Mouse (Mus musculus): ENCODE measurements around the gene 4930404H24Rik.

4930404H24Rik gene

DNA sequence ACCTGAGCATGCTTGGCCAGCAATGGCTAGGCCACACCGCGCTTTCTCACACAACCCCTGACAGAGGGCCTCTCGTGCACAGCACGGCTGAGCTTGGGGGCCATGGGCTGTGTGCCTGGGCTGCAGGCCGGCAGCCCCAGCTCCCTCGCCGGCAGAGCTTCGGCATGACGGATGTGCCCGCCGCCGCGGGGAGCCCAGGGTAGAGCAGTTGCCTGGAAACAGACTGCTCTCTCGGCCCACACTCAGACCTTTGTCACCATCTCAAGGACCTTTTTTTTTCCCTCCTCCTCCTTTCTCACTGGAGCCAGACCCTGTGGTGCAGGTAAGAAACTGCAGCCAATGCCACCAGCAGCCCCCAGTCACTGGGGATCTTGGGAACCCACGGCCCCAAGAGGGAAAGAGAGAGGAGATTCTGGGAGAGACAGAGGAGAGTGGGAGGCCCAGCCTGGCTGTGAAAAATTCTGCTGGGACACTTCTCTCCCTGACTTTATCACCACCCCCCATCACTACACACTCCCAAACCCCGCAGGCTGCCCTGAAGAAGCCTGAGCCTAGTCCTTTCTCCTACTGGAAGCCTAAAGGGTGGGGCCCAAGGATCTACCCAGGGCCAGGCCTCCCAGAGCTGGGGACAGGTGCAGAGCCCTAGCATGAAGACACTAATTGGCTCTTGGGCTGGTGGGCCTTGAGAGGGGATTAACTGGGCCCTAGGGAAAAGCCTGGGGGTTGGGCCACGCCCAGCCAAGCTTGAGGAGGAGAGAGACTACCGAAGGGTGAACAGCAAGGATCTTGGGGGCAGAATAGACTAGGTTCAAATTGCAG lies 16.8 kb downstream of the 4930404H24Rik start:
- DNase-seq (ENCODE audit: low spot score) = no peak

DNA sequence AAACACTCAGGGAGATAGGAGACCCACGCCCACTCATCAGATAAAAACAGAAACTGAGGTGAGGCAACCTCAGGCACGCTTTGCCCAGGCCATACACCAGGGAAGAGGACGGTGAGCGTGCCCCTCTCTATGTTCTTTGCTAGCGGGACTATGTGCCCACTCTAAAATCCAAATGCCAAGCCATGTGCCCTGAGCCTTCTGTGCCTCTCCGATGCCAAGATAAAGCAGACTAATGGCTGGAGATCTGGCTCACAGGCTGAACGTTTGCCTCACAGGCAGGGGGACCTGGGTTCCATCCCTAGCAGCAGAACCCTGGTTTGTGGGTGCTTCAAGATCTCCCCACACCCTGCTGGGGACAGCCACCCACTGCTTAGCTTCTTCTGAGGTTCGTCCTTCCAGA lies 17.5 kb downstream of the 4930404H24Rik start:
- no peak for DNase-seq (ENCODE audit: low spot score)

DNA sequence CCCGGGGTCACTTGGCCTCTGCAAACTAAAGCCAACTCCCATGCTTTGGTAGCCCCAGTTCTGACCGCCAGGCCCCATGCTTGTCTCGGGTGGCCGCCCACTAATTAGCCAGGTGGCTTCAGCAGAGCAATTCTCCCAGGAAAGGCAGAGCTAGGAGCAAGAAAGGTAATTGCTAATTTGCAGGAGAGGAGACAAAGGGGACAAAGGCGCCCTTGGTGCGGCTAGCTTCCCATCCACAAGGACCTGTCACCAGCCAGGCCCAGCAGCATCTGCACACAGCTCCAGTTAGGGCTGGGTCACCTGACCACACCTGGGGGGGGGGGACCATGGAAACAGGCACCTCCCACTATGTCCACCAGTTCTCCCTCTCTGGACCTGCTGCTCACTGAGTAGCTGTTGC lies 19.0 kb downstream of the 4930404H24Rik start:
- no peak for DNase-seq (ENCODE audit: low spot score)

DNA sequence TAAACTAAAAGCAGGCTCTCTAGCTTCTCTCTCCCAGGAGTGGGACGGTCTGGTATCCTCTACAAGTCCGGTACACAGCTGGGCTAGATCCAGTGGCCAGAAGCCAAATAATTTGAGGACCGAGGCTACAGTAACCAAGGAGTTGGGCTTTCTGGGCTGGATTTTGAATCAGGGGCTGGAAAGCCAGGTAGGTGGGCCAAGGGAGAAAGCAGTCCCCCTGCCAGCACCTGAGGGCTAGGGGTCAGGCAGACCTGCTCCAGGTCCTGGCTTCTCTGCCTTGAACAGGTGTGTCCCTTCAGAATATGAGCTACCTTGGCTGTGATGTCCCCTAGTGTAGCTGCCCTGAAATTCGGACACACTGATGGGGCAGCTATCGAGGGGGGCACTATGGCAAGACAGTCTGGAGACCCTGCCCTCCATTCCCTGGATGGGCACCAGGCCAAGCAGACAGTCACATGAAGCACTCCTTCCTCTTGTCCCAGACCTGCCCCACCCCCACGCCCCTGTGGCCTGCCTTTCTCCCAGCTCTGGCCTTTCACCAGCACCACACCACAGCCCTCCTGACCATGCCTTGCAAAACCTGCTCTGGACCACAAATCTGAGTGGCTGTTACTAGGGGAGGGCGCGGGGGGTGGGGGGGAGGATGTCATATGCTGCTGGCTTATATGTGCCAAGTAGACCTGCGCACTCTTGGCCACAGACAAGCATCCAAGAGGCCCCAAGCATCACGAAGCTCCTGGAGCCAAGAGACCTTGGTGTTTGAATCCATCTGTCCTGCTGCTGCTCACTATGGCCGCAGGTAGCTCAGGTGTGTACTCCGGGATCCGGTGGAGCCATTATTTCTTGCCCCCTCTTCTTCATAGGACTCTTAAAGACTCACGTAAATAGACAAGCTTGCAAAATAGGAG lies 20.1 kb downstream of the 4930404H24Rik start:
- no peak for DNase-seq (ENCODE audit: low spot score)

DNA sequence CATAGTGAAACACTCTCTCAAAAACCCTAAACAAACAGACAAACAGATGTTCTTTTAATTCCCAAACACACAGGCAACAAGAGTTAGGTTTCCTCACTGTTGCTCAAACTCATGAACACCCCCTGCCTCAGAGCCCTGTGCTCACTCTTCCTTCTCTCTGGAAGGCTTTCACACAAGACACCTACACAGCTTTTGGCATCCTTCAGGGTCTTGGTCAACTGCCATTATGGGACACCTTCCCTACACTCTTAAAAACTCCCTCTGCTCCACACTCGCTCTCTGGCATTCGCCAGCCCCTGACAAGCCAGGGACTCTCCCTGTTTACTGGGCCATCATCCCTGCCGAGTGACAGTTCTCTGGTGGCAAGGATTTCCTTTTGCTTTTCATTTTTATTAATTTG lies 21.4 kb downstream of the 4930404H24Rik start:
- no peak for DNase-seq (ENCODE audit: low spot score)

DNA sequence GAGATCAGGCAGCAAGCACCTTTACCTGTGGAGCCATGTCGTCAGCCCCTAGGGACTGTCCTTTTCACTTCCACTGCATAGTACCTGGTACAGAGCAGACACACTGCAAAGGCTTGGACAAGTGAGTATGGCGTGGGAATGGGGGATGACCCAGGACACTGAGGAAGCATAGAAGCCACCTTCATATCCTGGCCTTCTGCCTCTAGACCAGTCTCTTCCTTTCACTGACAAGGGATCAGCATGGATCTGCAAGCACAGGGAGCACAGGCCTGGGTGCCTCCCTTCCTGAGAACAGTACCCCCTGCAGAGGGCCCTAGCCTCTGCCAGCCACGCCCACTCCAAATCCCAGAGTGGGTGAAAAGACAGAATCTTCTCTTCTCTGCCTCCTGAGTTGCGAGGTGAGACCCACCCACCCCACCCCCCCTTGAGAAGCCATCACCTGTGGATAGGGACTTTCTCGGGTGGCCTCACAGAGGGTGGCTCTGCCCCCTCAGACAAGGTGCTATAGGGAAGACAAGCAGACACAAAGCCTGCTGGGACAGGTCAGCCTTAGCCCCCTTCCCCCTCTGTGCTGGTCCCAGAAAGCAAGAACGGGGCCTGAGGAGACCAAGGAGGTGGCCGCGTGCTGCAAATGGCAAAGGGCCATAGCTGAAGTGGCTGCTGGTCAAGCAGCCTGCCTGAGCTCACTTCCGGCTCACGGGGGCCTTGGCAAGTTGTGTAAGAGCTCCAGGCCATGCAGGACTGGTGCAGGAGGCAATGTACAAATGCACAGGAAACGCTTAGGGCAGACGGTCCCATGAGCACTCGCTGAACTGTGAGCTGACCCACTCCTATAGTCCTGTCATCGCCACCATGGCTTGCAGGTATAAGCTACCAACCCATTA lies 22.1 kb downstream of the 4930404H24Rik start:
- no peak for DNase-seq (ENCODE audit: low spot score)

DNA sequence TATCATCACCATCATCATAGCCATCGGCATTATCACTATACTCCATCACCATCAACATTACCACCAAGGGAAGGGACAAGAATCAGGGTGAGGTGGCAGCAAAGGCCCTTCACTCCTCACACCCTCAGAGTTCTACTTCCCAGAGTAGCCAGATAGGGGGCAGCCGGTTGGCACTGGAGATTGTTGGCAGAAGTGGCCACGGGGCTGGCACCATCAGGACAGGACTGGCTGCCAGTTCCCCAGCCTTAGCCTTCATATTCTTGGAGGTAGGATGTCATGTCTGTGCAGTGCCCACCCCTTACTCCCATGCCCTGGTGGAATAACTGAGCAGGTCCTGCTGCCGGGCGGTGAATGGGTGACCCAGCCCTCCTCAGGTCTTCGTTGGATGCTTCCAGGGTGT lies 23.0 kb downstream of the 4930404H24Rik start:
- DNase-seq (ENCODE audit: low spot score) = no peak

DNA sequence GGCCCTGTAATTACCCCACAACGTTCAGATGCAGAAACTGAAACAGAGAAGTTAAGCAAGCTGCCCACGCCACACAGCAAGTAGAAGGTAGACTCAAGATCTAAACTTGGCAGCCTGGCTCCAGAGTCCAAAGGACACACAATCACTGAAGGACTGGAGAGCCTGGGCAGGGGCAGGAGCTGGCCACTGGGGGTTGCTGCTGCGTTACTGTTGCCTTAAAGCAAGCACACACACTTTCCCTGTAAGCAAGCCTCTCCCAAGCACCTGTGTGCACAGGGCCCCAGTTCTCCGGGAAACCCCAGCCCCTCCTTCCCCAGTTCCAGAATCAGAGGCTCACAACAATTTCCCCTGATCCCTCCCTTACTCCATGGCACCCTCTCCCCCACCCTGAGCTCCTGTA lies 24.4 kb downstream of the 4930404H24Rik start:
- DNase-seq (ENCODE audit: low spot score) = no peak

DNA sequence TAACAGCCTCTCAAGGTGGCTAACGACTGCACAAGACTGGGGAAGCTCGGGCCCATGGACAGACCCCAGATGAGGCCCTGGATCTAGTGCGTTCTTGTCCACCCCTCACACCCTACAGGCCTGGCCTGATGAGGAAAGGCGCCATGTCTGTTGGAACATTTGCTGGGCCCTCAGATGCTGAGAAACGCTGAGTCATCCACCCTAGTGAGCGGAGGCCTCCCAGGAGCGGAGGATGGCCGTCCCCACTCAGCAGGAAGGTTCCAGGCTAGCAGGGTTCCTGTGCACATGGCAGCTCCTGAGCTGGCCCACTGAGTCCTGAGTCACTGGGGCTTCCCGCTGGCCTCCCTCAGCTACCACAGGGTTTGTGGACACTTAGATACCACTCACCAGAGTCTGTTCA lies 27.5 kb downstream of the 4930404H24Rik start:
- DNase-seq (ENCODE audit: low spot score) = no peak

DNA sequence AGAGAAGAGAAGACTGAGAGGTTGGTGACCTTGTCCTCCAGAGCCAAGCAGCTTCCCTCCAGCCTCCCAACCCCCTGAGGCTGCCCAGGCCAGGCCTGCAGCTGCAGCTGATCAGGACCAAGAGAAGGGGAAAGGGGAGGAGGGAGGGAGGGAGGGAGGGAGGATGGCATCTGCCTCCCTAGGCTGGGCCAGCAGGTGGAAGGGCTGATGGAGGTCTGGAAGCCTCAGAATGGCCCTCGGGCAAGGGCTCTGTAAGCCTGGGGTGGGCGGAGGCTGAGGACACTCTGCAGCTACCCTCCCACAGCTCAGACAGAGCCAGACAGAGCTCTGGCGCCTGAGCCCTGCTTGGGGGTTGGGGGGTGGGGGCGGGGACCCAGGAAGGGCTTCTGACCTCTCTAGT lies 29.7 kb downstream of the 4930404H24Rik start:
- no peak for DNase-seq (ENCODE audit: low spot score)

DNA sequence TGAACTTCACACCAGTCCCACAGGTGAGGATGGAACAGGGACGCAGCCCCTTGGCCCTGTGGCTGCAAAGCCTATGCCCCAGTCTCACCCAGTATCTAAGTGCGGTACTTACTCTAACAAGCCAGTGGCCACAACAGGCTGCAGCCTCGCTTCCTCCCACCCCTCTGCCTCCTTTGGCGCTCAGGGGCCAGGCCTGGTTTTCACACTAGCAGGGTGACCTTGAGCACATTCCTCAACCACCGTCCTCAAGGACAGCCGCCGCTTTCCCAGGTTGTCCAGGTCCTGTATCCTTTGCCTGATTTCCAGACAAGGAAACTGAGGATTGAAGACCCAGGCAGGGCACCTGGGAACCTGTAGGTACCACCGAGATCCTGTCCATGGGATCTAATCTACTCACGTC lies 30.6 kb downstream of the 4930404H24Rik start:
- DNase-seq (ENCODE audit: low spot score) = no peak

DNA sequence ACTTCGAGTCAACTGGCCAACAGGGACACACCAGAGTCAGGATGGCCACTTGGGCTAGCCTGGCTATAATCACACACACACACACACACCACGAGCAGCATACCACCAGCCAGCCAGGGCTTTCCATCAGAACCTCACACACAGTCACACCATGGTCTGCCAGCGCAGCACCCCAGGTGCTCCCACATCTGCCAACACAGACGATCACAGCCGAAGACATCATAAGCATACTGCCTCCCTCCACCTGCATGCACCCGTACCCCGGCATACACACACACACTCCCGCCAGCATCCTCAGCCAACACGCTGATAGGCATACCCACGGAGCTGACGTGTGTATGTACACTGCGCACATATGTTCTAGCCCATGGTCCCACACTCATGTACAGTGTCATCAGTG lies 31.1 kb downstream of the 4930404H24Rik start:
- DNase-seq (ENCODE audit: low spot score) = no peak

DNA sequence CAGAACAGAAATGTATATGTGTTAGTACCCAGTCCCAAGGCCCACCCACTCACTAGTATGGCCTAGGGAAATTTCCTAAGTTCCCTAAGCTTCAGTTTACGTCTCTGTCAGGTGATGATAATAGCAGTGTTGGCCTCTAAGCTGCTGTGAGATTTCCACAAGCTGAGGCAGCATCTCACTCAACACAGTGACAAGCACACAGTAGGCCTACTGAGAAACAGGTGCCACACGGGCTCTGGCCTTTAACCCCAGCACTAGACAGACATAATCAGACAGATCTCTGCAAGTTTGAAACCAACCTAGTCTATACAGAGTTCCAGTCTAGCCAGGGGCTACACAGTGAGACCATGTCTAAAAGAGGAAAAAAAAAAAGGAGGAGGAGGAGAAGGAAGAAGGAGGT lies 32.1 kb downstream of the 4930404H24Rik start:
- no peak for DNase-seq (ENCODE audit: low spot score)

DNA sequence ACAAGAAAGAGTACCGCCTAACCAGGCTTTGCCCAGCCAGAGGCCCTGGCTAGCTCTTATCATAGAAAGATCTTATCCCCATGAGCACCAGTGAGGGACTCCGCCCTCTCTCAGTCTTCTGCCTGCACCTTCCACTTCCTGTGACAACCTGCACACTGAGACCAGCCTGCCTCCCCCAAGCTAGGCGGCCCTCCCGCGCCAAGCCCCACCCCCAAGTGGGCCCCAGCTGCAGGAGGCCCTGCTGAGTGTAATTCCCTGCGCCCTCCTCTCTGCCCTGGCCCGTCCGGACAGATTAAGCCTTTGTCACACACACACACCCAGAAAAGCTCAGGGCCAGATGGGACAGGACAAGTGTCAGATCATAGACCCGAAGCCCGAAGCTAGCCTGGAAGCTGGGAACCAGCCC lies 33.3 kb downstream of the 4930404H24Rik start:
- DNase-seq (ENCODE audit: low spot score) = peak; percentile 35

DNA sequence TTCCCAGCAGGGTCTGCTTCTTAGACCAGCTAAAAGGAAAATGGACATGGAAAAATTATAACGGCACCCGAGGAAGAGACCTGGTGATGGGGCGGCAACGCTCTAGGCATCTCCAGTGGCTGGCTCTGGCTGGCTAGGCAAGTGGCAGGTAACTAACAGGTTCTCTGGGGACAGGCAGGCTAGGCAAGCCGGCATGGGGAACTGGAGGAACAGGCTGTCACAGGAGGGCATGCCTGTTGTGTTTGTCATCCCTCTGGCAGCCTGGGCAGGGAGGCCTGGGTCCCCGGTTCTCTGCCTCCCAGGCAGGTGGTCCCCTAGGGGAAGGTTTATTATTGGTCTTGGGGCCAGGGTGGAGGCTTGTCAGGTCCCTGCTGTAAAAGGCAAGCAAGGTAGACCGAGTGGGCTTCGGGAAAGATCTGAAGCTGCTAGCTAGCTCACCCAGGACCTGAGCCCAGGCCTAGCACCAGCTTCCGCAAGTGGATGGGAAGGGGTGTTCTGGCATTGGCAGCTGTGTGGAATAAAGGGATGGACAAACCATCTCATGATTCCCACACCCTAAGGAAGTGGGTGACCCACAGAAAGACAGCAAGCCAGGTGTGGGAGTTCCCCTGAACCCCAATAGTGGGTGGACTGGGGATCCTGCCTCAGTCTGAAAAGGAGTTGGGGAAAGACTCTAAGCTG lies 34.4 kb downstream of the 4930404H24Rik start:
- DNase-seq (ENCODE audit: low spot score) = peak; percentile 57

DNA sequence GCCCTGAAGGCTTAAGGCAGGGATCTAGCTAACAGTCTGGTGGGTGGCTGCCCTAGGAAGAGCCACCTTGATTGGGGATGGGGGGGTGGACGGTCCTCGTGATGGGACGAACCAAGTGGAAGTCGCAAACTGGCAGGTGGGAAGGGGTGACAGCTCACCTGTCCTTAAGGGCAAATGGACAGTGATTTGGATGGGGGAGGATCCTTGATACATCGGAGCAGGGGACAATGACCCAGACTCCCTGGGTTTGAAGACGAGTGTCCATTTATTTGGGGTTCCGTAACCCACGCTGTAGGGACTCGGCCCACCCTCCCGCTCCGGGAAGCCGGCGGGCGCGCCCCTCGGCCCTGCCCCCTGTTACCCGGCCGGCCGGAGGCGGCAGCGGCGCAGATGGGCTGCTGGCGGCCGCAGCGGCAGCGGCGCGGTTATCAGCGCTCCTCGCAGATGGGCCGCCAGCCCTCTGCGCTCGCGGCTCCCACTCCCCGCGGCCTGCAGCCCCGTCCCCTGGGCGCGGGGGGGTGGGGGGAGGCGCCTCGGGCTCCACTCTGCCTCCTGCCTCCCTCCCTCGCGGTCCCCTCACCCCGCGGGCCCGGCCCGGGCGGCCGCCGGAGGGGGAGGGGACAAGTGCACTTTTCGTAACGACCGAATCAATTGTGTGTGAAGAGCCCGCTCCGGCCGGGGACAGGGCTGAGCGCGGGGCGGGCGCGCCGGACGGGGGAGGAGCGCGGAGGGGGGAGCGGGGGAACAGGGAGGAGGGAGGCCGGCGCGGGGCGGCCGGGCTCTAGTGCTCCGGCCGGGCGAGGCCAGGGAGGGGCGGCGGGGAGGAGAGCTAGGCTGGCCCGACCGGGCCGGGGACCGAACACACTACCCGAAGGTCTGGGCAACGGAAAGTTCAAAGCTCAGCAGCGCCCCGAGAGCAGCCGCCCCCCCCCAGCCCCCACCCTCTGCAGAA lies 35.3 kb downstream of the 4930404H24Rik start:
- peak; percentile 56 for DNase-seq (ENCODE audit: low spot score)

DNA sequence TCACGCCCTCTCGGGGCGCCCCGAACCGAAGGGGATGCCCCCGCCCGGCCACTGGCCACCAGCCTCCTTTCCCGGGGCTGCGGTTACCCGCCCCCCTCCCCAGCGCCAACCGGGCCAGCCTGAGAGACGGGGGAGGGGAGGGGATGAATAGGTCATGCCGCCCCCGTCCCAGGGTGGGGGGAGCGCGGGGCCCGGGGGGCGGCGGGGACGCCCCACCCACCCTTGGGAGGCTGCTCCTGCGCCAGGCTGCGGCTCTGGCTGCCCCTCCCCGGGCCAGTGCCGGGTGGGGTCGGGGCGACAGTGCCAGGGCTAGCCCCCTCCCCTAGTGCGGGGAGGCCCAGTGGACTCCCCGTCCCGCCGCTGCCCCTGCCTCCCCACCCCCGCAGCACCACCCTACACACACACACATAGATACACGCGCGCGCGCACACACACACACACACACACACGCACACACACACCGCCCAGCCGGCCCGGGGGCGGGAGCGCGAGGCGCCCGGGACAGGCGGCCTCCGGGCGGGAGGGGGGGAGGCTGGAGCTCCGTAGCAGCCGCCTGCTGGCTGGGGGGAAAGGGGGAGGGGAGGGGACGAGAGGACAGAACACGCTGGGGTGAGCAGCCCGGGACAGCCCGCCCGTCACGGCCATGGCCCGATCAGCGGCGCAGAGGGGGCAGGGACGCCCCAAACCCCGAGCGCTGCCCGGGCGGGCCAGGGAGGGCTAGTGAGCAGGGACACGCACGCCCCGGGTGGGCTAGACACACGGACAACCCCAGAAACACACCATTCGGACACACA lies 36.2 kb downstream of the 4930404H24Rik start:
- peak; percentile 35 for DNase-seq (ENCODE audit: low spot score)

DNA sequence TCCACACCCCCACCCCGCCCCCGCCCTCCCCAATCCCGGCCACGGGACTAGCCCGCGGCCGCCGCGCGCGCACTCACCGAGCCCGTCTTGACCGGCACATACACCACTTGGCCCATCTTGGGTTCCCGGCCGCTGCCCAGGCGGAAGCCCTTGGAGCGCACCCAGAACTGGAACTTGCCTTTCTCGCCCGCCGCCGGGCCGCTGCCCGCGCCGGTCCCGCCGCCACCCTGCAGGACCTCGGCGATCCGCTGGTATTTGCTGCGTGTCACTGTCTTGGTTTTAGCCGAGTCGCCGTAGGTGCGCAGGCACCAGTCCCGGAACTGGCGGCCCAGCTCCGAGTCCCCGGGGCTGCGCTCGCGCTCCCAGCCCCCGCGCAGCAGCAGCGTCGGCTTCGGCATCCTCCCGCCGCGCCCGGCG lies 36.8 kb downstream of the 4930404H24Rik start:
- peak; percentile 40 for DNase-seq (ENCODE audit: low spot score)

DNA sequence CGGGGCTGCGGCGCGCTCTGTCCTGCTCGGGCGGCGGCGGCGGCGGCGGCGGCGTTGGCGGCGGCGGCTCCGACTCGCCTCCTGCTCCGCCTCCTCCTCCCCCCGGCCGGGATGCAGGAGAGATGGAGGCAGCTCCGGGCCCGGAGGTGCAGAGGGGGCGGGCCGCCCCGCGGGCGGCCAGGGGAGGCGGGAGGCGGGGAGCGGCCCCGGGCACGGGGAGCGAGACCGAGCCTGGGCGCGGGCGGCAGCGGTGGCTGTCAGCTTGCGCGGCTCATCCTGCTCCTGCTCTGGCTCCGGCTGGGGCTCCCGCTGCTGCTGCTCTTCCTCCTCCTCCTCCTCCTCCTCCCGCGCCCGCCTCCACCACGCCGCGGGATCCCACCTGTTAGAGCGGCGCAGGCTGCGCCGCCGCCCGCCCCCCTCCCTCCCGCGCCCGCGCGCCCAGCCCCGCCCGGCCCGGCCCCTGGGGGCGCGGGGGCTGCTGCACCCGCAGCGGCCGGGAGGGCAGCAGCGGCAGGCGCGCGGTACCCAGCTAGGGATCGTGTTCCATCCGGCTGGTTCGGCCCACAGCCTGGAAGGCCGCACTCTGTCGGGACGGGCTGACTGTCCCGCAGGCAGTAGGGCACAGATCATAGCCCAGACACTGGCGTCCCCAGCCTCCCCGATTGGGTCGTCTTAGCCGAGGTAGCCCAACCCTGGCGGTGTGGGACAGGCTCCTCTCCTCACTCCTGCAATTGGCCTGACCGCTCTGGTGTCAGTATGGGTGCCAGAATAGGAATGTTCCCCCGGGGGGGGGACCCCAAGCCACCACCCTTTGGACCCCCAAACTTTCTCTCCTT lies 37.6 kb downstream of the 4930404H24Rik start, which contains the start of gene Nol4l:
Nol4l (minus strand) TSS at position 41 of the 836 bp plus-strand sequence.
- DNase-seq (ENCODE audit: low spot score) = no peak
